ENCODE assay signal across 10 mouse cellular contexts in the genomic region with DNA sequence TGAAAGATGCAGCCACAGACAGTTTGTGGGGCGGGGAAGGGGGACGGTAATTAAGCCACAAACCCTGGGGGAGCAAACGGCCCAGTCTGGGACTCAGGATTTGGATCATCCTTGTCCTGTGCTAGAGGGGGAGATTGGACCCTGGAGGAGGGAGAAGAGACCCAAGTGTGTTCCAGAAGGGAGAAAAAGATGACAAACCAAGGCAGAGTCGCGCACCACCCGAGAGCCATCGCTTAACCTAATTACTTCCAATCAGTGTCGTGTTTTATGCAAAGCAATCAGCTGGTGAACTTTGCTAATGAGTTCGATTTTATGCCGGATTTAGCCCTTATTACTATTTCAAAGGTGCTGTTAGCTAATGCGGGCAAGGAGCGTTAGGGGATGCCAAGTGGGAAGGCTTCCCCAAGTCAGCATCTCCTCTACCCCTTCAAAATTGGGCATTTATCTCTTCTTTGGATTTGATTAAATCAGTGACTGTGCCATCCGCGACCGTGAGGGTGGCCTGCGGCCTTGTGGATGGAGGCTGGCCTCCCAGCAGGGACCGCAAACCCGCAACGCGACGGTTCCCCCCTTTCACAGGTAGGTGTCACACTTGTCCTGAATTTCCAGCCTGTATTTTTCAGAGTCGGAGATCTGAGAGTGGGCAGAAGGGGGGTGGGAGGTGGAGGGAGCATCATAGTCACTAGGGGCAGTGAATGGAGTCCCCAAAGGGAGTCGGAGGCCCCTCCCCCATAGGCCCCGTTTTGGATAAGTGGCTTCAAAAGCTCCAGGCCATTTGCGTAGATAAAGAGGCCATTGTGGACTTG. TPM values are rescaled to one million over a fixed set of nuclear protein-coding genes. Genes with fewer than 3 reads are reported as not detected.
A peak's percentile ranks its signal among the peaks of the same experiment; 100 is the strongest.
DNase-seq lines count a peak whose midpoint lies in the region; ATAC-seq and TF ChIP-seq lines count a peak whose summit lies in the region.
"Had no signal": no experiment of that assay in that cellular context is flagged by ENCODE, and none has a peak within 500 bp of the region (broad histone marks: within the 10 kb centered on the region; RNA-seq: fewer than 3 reads in every experiment).

No protein-coding gene starts in this region.

- TF ChIP-seq CTCF in brain, embryonic 14.5 days (IDR thresholded peaks at IDR 0.05; ENCODE audit: borderline replicate concordance, extremely low read depth, insufficient read depth, insufficient read length), result peak; percentile 65; the same call in 1 of the 2 replicates
- peak; percentile 31; the same call in 1 of the 2 replicates for TF ChIP-seq CTCF in kidney, adult 2 months (conservative IDR thresholded peaks at IDR 0.05; ENCODE audit: insufficient read depth, insufficient read length, low read depth, low read length)

- DNase-seq in heart, adult 8-10 months (ENCODE audit: low spot score), result no peak
- peak; percentile 90 for DNase-seq in brain, embryonic 14.5 days (ENCODE audit: low read depth)
- peak; percentile 60 for DNase-seq in fibroblast of lung, adult 2 months (ENCODE audit: low read depth)
- DNase-seq in kidney, adult 2 months, result peak; percentile 47
- DNase-seq in lung, postnatal 10 days, result peak; percentile 65
- peak; percentile 47 for DNase-seq in right cerebral cortex, postnatal 25 days
- DNase-seq in natural killer cell, adult 2 months (ENCODE audit: low spot score in 2 of 2), result no peak

- no peak for TF ChIP-seq POLR2A in brain, embryonic 14.5 days (IDR thresholded peaks at IDR 0.05; ENCODE audit: borderline replicate concordance, extremely low read depth, insufficient read depth, insufficient read length, poor library complexity, severe bottlenecking)
- no peak for TF ChIP-seq POLR2A in kidney, adult 2 months (IDR thresholded peaks at IDR 0.05; ENCODE audit: low read depth, low read length)

- no peaks in the 10 kb centered on the region for H3K36me3 ChIP-seq in heart, embryonic 11.5 days (ENCODE audit: control insufficient read depth, insufficient read depth, low read length)
- no peaks in the 10 kb centered on the region for H3K36me3 ChIP-seq in kidney, adult 2 months (ENCODE audit: control insufficient read depth, insufficient read depth, low read length)
- H3K36me3 ChIP-seq: G1E had no signal

- H3K4me1 ChIP-seq in heart, embryonic 11.5 days (ENCODE audit: control insufficient read depth, insufficient read depth, low read length), result peaks cover 26% of the 10 kb centered on the region
- H3K4me1 ChIP-seq in kidney, adult 2 months (ENCODE audit: control insufficient read depth, insufficient read depth, low read length), result no peaks in the 10 kb centered on the region

- no peaks in the 10 kb centered on the region for H3K9me3 ChIP-seq in heart, embryonic 11.5 days (replicated peaks; ENCODE audit: control insufficient read depth, low read length)

- H3K27me3 ChIP-seq in heart, embryonic 11.5 days (ENCODE audit: control insufficient read depth, insufficient read depth, low read length), result peaks cover 78% of the 10 kb centered on the region
- peaks cover 12% of the 10 kb centered on the region for H3K27me3 ChIP-seq in kidney, adult 2 months (replicated peaks; ENCODE audit: control insufficient read depth, insufficient read depth, low read length)

- peak overlapping the region; percentile 40 for H3K9ac ChIP-seq in heart, embryonic 11.5 days (ENCODE audit: low read depth, low read length)

- no peak for ATAC-seq in heart, embryonic 11.5 days (replicated peaks; ENCODE audit: insufficient number of reproducible peaks, low FRiP score, low TSS enrichment)

- H3K4me3 ChIP-seq in heart, embryonic 11.5 days (ENCODE audit: low read depth, low read length), result peak overlapping the region; percentile 27
- H3K4me3 ChIP-seq in kidney, adult 2 months (ENCODE audit: insufficient read depth, low read depth, low read length), result peak overlapping the region; percentile 23; the same call in 1 of the 2 replicates
- H3K4me3 ChIP-seq: erythroblast, embryonic 14.5 days had no signal

- WGBS in heart, embryonic 11.5 days (ENCODE audit: insufficient replicate concordance), result 12% methylated on average over 25 of the region's 25 CpGs
- WGBS in kidney, adult 2 months, result 28% methylated on average over 25 of the region's 25 CpGs

- no peak overlapping the region for H3K27ac ChIP-seq in heart, embryonic 11.5 days (ENCODE audit: low read depth, low read length)
- H3K27ac ChIP-seq in kidney, adult 2 months (ENCODE audit: insufficient read depth, low read depth, low read length), result no peak overlapping the region

- peak overlapping the region; percentile 57 for H3K4me2 ChIP-seq in heart, embryonic 11.5 days

RNA-seq across cellular contexts. Expression of a gene that starts 4.3 kb away (rescaled TPM):
- 11.2 TPM in 2 replicates for polyA plus RNA-seq in heart, embryonic 11.5 days (2014; fragmentation: Nextera tagmentation; extraction: Ambion mirVana)
- 10 to 100 TPM in 3 of 4 experiments, 1 to 10 TPM in 1; 8.3 to 13.6 (median 10.7) TPM for total RNA-seq in heart, adult 8-10 months (2022)
- 15.7 and 26.1 TPM in 2 replicates for polyA plus RNA-seq in brain, embryonic 14.5 days (2012; rRNA removed)
- 3.1 and 5.0 TPM in 2 replicates for polyA plus RNA-seq in kidney, adult 2 months (2012; rRNA removed)

Comparison
In these comparisons a context has a peak if more than half of its experiments do, and no peak if none do; other contexts are left out.
1. DNase-seq: peak in brain, embryonic 14.5 days (single experiment), fibroblast of lung, adult 2 months (single experiment), kidney, adult 2 months (single experiment), lung, postnatal 10 days (single experiment) and right cerebral cortex, postnatal 25 days (single experiment); none in heart, adult 8-10 months (single experiment) and natural killer cell, adult 2 months (0 of 2).